ENCODE assay signal across 27 mouse cellular contexts in genomic region chr1:124227091-124227490, GRCm38 (mm10).
A peak's percentile ranks its signal among the peaks of the same experiment; 100 is the strongest.
DNase-seq lines count a peak whose midpoint lies in the region; ATAC-seq and TF ChIP-seq lines count a peak whose summit lies in the region.
"Had no signal": no experiment of that assay in that cellular context is flagged by ENCODE, and none has a peak within 500 bp of the region (broad histone marks: within the 10 kb centered on the region; RNA-seq: fewer than 3 reads in every experiment).

No protein-coding gene starts in this region.

- no peak overlapping the region for H3K9ac ChIP-seq in lung, embryonic 14.5 days
- H3K9ac ChIP-seq in lung, postnatal 0 days (replicated peaks; ENCODE audit: low read depth) = no peak overlapping the region
- no peak overlapping the region for H3K9ac ChIP-seq in liver, postnatal 0 days (replicated peaks)
- H3K9ac ChIP-seq: heart, embryonic 13.5 days; hindbrain, embryonic 14.5 days had no signal

- no peak overlapping the region for H3K4me2 ChIP-seq in lung, embryonic 14.5 days
- H3K4me2 ChIP-seq in lung, postnatal 0 days (replicated peaks; ENCODE audit: low read depth, low read length) = no peak overlapping the region
- H3K4me2 ChIP-seq in liver, postnatal 0 days (ENCODE audit: low read depth, low read length) = no peak overlapping the region
- H3K4me2 ChIP-seq: heart, embryonic 13.5 days; hindbrain, embryonic 14.5 days had no signal

- WGBS in lung, embryonic 14.5 days = 25% methylated on average over 2 of the region's 2 CpGs
- WGBS in lung, adult 2 months = 34% methylated on average over 2 of the region's 2 CpGs
- 38% methylated on average over 2 of the region's 2 CpGs for WGBS in lung, postnatal 0 days
- 54% methylated on average over 2 of the region's 2 CpGs for WGBS in liver, postnatal 0 days (ENCODE audit: insufficient replicate concordance)

- no peak for TF ChIP-seq POLR2A in lung, adult 2 months (IDR thresholded peaks at IDR 0.05; ENCODE audit: borderline replicate concordance, extremely low read depth, low read depth, low read length)

- H3K4me3 ChIP-seq in lung, embryonic 14.5 days (ENCODE audit: low read depth, low read length) = no peak overlapping the region
- H3K4me3 ChIP-seq in lung, adult 2 months (replicated peaks; ENCODE audit: extremely low read depth, low read depth, low read length) = no peak overlapping the region
- H3K4me3 ChIP-seq in lung, postnatal 0 days (ENCODE audit: low read depth, low read length) = no peak overlapping the region
- no peak overlapping the region for H3K4me3 ChIP-seq in liver, postnatal 0 days (ENCODE audit: low read depth, low read length)
- no peak overlapping the region for H3K4me3 ChIP-seq in layer of hippocampus, adult 2 months
- H3K4me3 ChIP-seq: forebrain, embryonic 10.5 days; heart, adult 2 months; heart, embryonic 10.5 days; heart, embryonic 13.5 days had no signal

- no peaks in the 10 kb centered on the region for H3K4me1 ChIP-seq in lung, embryonic 14.5 days (ENCODE audit: insufficient read depth)
- no peaks in the 10 kb centered on the region for H3K4me1 ChIP-seq in lung, adult 2 months (ENCODE audit: control insufficient read depth, insufficient read depth, low read length)
- H3K4me1 ChIP-seq in lung, postnatal 0 days (ENCODE audit: insufficient read depth, low read depth, low read length) = no peaks in the 10 kb centered on the region
- H3K4me1 ChIP-seq in liver, postnatal 0 days (ENCODE audit: insufficient read depth) = no peaks in the 10 kb centered on the region
- H3K4me1 ChIP-seq: forebrain, embryonic 10.5 days; heart, embryonic 10.5 days; heart, embryonic 13.5 days had no signal

- no peaks in the 10 kb centered on the region for H3K36me3 ChIP-seq in lung, embryonic 14.5 days (ENCODE audit: insufficient read depth)
- H3K36me3 ChIP-seq in lung, postnatal 0 days (ENCODE audit: insufficient read depth, low read length) = no peaks in the 10 kb centered on the region
- H3K36me3 ChIP-seq in liver, postnatal 0 days (replicated peaks; ENCODE audit: insufficient read depth, low read length) = no peaks in the 10 kb centered on the region
- H3K36me3 ChIP-seq: forebrain, embryonic 10.5 days; G1E; heart, embryonic 10.5 days; heart, embryonic 13.5 days had no signal

- no peaks in the 10 kb centered on the region for H3K9me3 ChIP-seq in lung, embryonic 14.5 days (ENCODE audit: low read depth, low read length)
- H3K9me3 ChIP-seq in lung, postnatal 0 days (ENCODE audit: low read length) = no peaks in the 10 kb centered on the region
- no peaks in the 10 kb centered on the region for H3K9me3 ChIP-seq in liver, postnatal 0 days (ENCODE audit: low read length)
- H3K9me3 ChIP-seq: forebrain, embryonic 10.5 days; heart, embryonic 10.5 days had no signal

- ATAC-seq in lung, embryonic 14.5 days (ENCODE audit: insufficient read depth) = peak; percentile 56; the same call in 1 of the 2 replicates
- ATAC-seq in lung, postnatal 0 days = peak; percentile 35
- ATAC-seq in liver, postnatal 0 days = no peak
- ATAC-seq: forebrain, embryonic 14.5 days; hindbrain, postnatal 0 days; Patski had no signal

- no peak overlapping the region for H3K27ac ChIP-seq in lung, embryonic 14.5 days (ENCODE audit: low read depth)
- no peak overlapping the region for H3K27ac ChIP-seq in lung, postnatal 0 days (ENCODE audit: low read length)
- no peak overlapping the region for H3K27ac ChIP-seq in liver, postnatal 0 days (ENCODE audit: low read depth)
- no peak overlapping the region for H3K27ac ChIP-seq in layer of hippocampus, adult 2 months
- H3K27ac ChIP-seq: forebrain, embryonic 10.5 days; heart, adult 2 months; heart, embryonic 10.5 days; heart, embryonic 13.5 days; hindbrain, embryonic 14.5 days; hindbrain, postnatal 0 days had no signal

- no peak for TF ChIP-seq EP300 in lung, postnatal 0 days (IDR thresholded peaks at IDR 0.05)
- TF ChIP-seq EP300 in liver, postnatal 0 days (IDR thresholded peaks at IDR 0.05; ENCODE audit: low read depth) = no peak

- peak; percentile 56 for DNase-seq in lung, embryonic 14.5 days
- no peak for DNase-seq in lung, adult 2 months
- DNase-seq in brain, adult 2 months (ENCODE audit: low read depth, low spot score) = peak; percentile 6
- DNase-seq in lung, postnatal 0 days (ENCODE audit: low spot score) = peak; percentile 17
- peak; percentile 2 for DNase-seq in lung, postnatal 36 days
- no peak for DNase-seq in liver, postnatal 0 days
- DNase-seq in layer of hippocampus, adult 2 months (ENCODE audit: low spot score in 2 of 2) = no peak
- DNase-seq: adrenal gland, postnatal 10 days; adrenal gland, postnatal 36 days; B cell, adult 2 months; cerebellum, adult 11-12 months; cerebellum, adult 8-10 months; cerebellum, postnatal 10 days; gastrocnemius, postnatal 10 days; gastrocnemius, postnatal 36 days; heart, adult 2 months; heart, postnatal 14 days; heart, postnatal 4 days had no signal

- no peaks in the 10 kb centered on the region for H3K27me3 ChIP-seq in lung, embryonic 14.5 days (ENCODE audit: insufficient read depth, low read length)
- no peaks in the 10 kb centered on the region for H3K27me3 ChIP-seq in lung, postnatal 0 days (replicated peaks; ENCODE audit: insufficient read depth, low read length)
- H3K27me3 ChIP-seq in liver, postnatal 0 days (ENCODE audit: insufficient read depth, low read length) = no peaks in the 10 kb centered on the region
- H3K27me3 ChIP-seq: CH12.LX; heart, embryonic 13.5 days; Patski had no signal

- no peak for TF ChIP-seq CTCF in lung, embryonic 14.5 days (IDR thresholded peaks at IDR 0.05; ENCODE audit: low read depth)
- no peak for TF ChIP-seq CTCF in lung, adult 2 months (IDR thresholded peaks at IDR 0.05; ENCODE audit: insufficient read depth, low read length)
- TF ChIP-seq CTCF in lung, postnatal 0 days (IDR thresholded peaks at IDR 0.05) = no peak
- TF ChIP-seq CTCF in liver, postnatal 0 days (IDR thresholded peaks at IDR 0.05; ENCODE audit: low read depth) = no peak
- TF ChIP-seq CTCF in layer of hippocampus, adult 2 months (conservative IDR thresholded peaks at IDR 0.05) = no peak

Comparison
In these comparisons a context has a peak if more than half of its experiments do, and no peak if none do; other contexts are left out.
1. DNase-seq: peak in lung, embryonic 14.5 days (single experiment), brain, adult 2 months (single experiment), lung, postnatal 0 days (single experiment) and lung, postnatal 36 days (single experiment); none in lung, adult 2 months (single experiment), liver, postnatal 0 days (single experiment) and layer of hippocampus, adult 2 months (0 of 2).